Mouse (Mus musculus) hindbrain, embryonic 12.5 days (tissue): Measurements from ENCODE around the gene Slc18b1. TPM values are rescaled to one million over a fixed set of nuclear protein-coding genes. Genes with fewer than 3 reads are reported as not detected.
"Not testable (repeated sequence)": the region's sequence is repeated elsewhere in the genome, so short reads cannot be mapped to it uniquely, and the experiment has no call there.

Experiments used
- ATAC-seq: fragments of 200-750 bp; cut with Nextera tagmentation; 2 replicates; pipeline ENCODE4 v1.8.0; 2017; ENCODE audit warnings: moderate TSS enrichment; ENCODE audit not compliant: low FRiP score
- H3K27ac ChIP-seq: fragments of 300-500 bp; sonication (generic); 2 replicates; pipeline ENCODE4 v1.5.1; 2016; ENCODE audit warnings: mild to moderate bottlenecking
- H3K27me3 ChIP-seq: fragments of 300-500 bp; sonication (generic); 2 replicates; pipeline ENCODE4 v1.6.1; 2016; ENCODE audit warnings: mild to moderate bottlenecking
- H3K36me3 ChIP-seq: fragments of 300-500 bp; sonication (generic); 2 replicates; pipeline ENCODE4 v1.6.1; 2016; ENCODE audit warnings: mild to moderate bottlenecking
- H3K4me1 ChIP-seq: fragments of 300-500 bp; sonication (generic); 2 replicates; pipeline ENCODE4 v1.6.1; 2016
- H3K4me2 ChIP-seq: fragments of 300-500 bp; sonication (generic); replicated peaks from 2 replicates; pipeline ENCODE4 v1.6.1; 2016; ENCODE audit warnings: mild to moderate bottlenecking
- H3K4me3 ChIP-seq: fragments of 300-500 bp; sonication (generic); 2 replicates; pipeline ENCODE4 v1.5.1; 2016; ENCODE audit warnings: mild to moderate bottlenecking
- H3K9ac ChIP-seq: fragments of 300-500 bp; sonication (generic); 2 replicates; pipeline ENCODE4 v1.6.1; 2016; ENCODE audit warnings: mild to moderate bottlenecking, moderate library complexity
- H3K9me3 ChIP-seq: fragments of 300-500 bp; sonication (generic); replicated peaks from 2 replicates; pipeline ENCODE4 v1.6.1; 2016; ENCODE audit warnings: mild to moderate bottlenecking
- WGBS: fragments of 180-500 bp; shearing (Covaris S2); methylation state at CpG from one replicate; pipeline ENCODE4 v1.1.7; 2016; 5-methylcytosine and 5-hydroxymethylcytosine counted together
- polyA plus RNA-seq: library from polyadenylated mRNA; unstranded; fragments of >200 nt; fragmentation: Nextera tagmentation; extraction: Ambion mirVana; gene quantifications from 2 replicates; pipeline ENCODE4 v1.2.1, GENCODE M21; 2016

Slc18b1 gene
- 22.5 and 23.5 TPM in 2 replicates for polyA plus RNA-seq

DNA sequence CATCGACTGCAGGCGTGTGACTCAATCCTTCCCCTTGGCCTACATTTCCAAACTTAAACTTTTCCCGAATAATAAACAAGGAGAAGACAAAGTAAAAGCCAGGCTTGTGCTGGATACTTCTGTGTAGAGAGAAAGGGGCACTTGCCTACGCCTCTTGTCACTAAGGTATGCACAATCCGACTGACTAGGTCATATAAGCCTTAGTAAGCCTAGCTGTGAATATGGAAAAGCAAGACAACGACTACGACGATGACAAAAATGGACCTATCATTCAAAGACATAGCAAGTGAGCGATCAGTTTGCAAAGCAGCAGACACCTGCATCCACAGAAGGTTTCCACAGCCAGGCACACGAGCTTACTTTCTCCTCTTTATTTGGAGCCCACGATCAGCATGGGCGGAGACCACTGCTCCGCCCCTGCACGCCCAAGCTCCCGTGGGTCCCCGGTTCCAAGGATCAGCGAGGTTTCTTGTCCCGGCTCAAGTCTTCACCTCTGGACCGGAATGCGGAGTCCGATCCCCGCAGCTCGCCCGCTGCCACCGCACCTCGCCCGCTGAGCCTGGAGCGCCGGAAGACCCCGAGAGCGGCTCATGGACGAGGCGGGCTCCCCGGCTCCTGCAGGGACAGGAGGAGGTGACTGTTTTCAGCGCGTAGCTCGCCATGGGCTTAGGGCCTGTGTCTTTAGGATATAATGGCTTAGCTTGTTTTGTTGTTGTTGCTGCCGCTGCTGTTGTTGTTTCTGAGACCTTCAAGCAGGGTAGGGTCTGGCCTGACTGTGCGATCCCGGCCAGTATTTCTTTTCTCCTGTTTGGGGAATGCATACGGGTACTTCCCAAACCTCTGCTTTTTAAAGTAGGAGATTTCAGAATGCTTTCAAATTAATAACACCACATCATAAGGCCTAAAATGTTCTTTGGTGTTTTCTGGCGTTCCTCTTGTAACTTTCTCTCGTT, at the start of gene Slc18b1:
Gene Slc18b1, plus strand, starts transcription at position 436 of the 953 bp plus-strand sequence.
- Histone ChIP-seq H3K4me1 (peaks cover 13% of the 10 kb centered on the region; the same call in 1 of the 2 replicates), H3K4me3 (peak within 1 kb of the TSS; percentile 53), H3K27ac (peak within 1 kb of the TSS; percentile 53), H3K9me3 (no peaks in the 10 kb centered on the region), H3K36me3 (peaks cover 13% of the 10 kb centered on the region), H3K9ac (peak within 1 kb of the TSS; percentile 74), H3K27me3 (no peaks in the 10 kb centered on the region), H3K4me2 (peak within 1 kb of the TSS; percentile 70)
- peak; percentile 78 for ATAC-seq
- whole genome bisulfite sequencing: 3% methylated on average over 43 of the region's 43 CpGs

DNA sequence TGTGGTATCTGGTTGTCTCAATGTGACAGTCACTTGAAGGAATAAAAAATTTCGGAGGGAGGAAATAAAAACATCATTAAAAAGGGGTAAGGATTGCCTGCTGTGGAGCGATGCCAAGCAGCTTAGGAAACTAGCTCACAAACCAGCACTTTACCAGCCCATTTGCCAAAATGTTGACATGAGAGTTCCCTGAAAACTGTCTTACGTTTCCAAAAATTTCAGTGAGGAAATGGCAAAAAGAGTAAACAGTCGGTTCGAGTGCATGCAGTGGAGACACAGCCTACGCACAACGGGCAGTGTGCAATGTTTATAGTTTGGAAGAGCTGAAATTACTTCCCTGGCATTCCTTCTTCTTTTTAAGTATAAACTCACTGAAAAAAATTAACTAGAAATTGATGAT, 42.6 kb upstream of the Slc18b1 start:
- H3K27ac ChIP-seq: no peak overlapping the region
- no peaks in the 10 kb centered on the region for H3K4me1 ChIP-seq
- no peaks in the 10 kb centered on the region for H3K27me3 ChIP-seq
- no peaks in the 10 kb centered on the region for H3K9me3 ChIP-seq
- no peaks in the 10 kb centered on the region for H3K36me3 ChIP-seq
- no peak overlapping the region for H3K4me2 ChIP-seq
- 74% methylated on average over 7 of the region's 7 CpGs for WGBS
- no peak overlapping the region for H3K4me3 ChIP-seq
- no peak for ATAC-seq
- no peak overlapping the region for H3K9ac ChIP-seq

DNA sequence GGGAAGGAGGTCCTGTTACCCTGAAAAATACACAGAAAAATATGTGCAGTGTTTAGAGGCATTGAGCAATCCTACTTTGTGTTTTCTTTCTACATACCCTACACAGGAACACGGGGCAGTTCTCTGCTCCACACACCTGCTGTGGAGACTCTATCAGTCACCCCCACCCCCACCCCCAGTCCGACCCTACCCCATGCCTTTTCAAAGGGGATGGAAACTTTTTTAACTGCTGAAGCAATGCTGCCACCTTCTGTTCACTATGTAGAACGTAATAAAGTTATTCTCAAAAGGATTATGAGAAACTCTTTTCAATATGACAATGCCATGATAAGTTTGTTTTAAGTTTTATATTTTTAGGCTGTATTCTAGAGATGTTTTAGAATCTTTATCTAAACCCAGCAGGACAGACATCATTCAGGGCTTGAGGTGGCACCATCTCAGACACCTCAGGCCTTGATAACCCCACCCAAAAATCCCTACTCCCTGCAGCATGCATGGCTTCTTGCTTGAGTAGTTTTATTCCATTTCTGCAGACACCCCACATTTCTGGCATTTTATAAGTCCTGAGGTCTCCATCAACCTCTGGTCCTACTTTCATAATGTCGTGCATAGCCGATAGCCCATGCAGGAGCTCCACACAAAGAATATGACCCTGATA, 19.4 kb upstream of the Slc18b1 start:
- H3K4me2 ChIP-seq: no peak overlapping the region
- H3K4me3 ChIP-seq: no peak overlapping the region
- H3K27ac ChIP-seq: no peak overlapping the region
- H3K9me3 ChIP-seq: no peaks in the 10 kb centered on the region
- H3K27me3 ChIP-seq: no peaks in the 10 kb centered on the region
- H3K36me3 ChIP-seq: peaks cover 3% of the 10 kb centered on the region; the same call in 1 of the 2 replicates
- ATAC-seq: no peak; the same call in 1 of the 2 replicates
- WGBS: 39% methylated on average over 5 of the region's 5 CpGs
- H3K9ac ChIP-seq: no peak overlapping the region
- H3K4me1 ChIP-seq: 0 out of 2 replicates have a peak, but pooled peaks cover 2% of the 10 kb centered on the region

DNA sequence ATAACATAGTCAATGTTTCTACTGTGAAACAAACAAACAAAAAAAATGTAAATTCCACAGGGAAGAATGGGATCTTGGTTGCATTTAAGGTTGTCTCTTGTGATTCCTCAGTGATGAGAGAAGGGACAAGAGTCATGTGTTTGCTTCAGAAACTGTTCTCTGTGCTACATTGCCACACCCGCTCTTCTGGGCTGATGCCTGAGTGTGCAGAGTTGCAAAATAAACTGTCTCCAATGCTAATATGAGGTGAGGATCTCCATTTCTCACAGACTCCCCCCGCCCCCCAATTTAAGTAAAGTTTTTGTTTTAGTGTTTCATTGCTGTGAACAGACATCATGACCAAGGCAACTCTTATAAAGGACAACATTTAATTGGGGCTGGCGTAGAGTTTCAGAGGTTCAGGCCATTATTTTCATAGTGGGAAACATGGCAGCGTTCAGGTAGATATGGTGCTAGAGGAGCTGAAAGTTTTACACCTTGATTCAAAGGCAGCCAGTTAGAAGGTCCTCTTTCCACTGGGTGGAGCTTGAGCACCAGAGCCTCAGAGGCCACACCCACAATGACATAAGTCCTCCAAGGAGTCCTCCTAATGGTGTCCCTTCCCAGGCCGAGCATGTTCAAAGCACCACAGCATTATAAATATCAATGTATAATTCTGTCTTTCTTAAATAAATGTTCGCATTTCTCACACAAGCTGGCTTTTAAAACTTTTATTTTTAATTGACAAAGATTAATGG, 16.1 kb upstream of the Slc18b1 start:
- WGBS: 86% methylated on average over 6 of the region's 6 CpGs

DNA sequence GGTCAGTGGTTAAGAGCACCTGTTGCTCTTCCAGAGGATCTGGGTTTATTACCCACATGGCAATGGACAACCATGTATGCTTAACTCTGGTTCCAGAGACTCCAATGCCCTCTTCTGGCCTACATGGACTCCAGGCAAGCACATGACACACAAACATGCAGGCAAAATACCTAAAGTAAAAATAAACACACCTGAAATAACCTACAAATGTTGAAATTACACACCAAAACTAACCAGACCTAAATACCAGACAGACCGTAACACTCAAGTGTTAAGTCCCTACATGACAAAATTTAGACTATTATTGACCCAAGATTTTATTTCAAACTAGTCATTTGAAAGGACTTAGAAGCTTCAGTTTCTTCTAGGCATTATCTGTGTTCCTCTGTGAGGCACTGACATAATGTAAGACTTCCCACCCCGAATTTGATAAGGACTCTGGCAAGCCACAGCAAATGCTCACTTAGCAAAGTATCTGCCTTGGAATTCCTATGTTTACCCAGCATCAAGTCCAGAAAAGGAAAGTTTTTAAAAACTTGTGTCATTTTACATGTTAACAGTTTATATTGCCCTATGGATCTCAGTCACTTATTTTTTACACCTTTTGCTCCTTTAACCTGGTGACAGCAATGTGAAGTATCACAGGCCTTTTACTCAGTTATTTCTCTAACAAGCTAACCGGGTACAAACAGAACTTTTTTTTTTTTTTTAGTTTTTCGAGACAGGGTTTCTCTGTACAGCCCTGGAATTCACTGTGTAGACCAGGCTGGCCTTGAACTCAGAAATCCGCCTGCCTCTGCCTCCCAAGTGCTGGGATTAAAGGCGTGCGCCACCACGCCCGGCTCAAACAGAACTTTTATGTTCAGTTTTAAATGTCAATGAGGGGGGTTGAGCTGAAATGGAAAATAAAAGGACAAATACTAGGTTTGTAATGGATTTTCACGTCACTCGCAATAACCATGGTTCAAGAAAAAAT, 14.7 kb upstream of the Slc18b1 start:
- peaks cover 21% of the 10 kb centered on the region for H3K4me1 ChIP-seq
- no peak overlapping the region for H3K27ac ChIP-seq
- WGBS: 87% methylated on average over 11 of the region's 11 CpGs
- no peak overlapping the region for H3K9ac ChIP-seq
- peaks cover 28% of the 10 kb centered on the region for H3K36me3 ChIP-seq
- H3K27me3 ChIP-seq: no peaks in the 10 kb centered on the region
- no peak overlapping the region for H3K4me3 ChIP-seq
- no peak for ATAC-seq
- no peaks in the 10 kb centered on the region for H3K9me3 ChIP-seq
- no peak overlapping the region for H3K4me2 ChIP-seq

More for the DNA sequence above, 16.1 kb upstream of the Slc18b1 start:
- Histone ChIP-seq H3K4me3 (no peak overlapping the region), H3K27ac (no peak overlapping the region), H3K9ac (no peak overlapping the region), H3K4me1 (peaks cover 15% of the 10 kb centered on the region), H3K27me3 (no peaks in the 10 kb centered on the region), H3K9me3 (no peaks in the 10 kb centered on the region), H3K4me2 (no peak overlapping the region), H3K36me3 (peaks cover 26% of the 10 kb centered on the region)
- no peak for ATAC-seq

DNA sequence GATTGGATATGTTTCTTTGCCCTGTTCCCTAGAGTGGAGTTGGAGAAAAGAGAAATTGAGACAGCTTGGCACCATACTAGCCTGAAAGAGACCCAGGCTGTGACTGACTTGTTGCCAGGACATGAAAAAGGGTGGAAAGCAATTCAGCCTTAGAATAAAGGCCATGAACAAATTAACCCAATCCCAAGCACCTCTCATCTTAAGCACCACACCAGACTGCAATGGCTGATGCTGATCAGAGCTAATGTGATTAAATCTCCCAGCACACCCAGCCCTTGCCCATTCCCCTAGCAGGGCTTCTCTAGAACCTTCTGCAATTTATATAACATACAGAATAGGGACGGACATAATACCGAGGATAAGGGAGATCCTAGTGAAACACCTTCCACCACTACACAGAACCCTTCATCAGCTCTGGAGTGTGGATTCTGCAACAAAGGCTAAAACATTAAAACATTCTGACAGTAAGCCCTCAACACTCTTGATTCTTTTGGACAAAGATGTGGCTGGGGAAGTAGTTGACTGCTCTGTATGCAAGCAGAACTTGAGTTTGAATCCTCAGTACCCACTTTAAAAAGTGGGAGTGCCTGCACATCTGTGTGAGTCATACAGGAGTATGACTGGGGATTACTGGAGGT, 13.8 kb upstream of the Slc18b1 start:
- no peak overlapping the region for H3K9ac ChIP-seq
- H3K4me3 ChIP-seq: no peak overlapping the region
- no peak for ATAC-seq
- no peak overlapping the region for H3K4me2 ChIP-seq
- peaks cover 22% of the 10 kb centered on the region for H3K4me1 ChIP-seq
- no peaks in the 10 kb centered on the region for H3K9me3 ChIP-seq
- no peaks in the 10 kb centered on the region for H3K27me3 ChIP-seq
- no peak overlapping the region for H3K27ac ChIP-seq
- H3K36me3 ChIP-seq: peaks cover 28% of the 10 kb centered on the region
- 40% methylated on average over 2 of the region's 2 CpGs for WGBS

DNA sequence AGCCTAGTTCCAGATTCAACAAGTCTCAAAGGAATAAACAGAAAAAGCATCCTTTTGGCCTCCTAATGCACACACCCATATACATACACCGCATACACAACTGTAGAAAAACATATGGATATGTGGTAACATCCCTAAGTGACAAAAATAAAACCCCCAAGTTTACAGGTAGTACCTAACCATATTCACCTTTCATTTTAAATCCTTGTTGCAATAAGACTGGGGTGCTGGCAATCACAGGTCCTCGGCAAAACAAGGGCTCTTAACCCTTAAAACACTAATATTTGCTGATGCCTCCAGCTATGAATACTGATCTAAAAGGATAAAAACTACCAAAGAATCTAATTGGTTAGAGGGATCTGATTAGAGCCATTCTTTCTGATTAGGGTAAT, 13.3 kb upstream of the Slc18b1 start:
- Histone ChIP-seq H3K27ac (no peak overlapping the region), H3K4me2 (no peak overlapping the region), H3K36me3 (peaks cover 28% of the 10 kb centered on the region), H3K27me3 (no peaks in the 10 kb centered on the region), H3K4me3 (no peak overlapping the region), H3K9ac (no peak overlapping the region), H3K4me1 (peaks cover 24% of the 10 kb centered on the region), H3K9me3 (no peaks in the 10 kb centered on the region)
- ATAC-seq: no peak
- 30% methylated on average over 2 of the region's 2 CpGs for WGBS

DNA sequence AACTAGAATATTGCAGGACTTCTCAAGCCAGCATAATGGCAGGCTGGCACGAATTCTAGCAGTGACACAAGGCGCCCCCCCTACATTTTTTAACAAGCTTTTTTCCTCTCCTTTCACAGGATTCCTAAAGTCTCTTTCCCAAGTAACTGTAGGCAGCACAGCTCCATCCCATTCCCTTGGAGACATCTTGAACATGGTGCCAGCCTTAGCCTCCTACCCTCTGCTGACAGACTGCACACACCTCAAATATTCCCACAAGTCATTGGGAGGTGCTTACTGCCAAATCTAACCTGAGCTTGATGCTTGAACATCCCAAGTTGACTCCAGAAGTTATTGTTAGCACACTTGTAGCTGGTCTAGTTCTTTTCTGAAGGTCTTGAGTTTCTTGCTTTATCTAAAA, 12.7 kb upstream of the Slc18b1 start:
- Histone ChIP-seq H3K27me3 (no peaks in the 10 kb centered on the region), H3K9ac (no peak overlapping the region), H3K4me2 (no peak overlapping the region), H3K4me1 (peaks cover 24% of the 10 kb centered on the region), H3K36me3 (peaks cover 28% of the 10 kb centered on the region), H3K27ac (no peak overlapping the region), H3K9me3 (no peaks in the 10 kb centered on the region), H3K4me3 (no peak overlapping the region)
- no peak for ATAC-seq
- WGBS: 53% methylated on average over 2 of the region's 2 CpGs

DNA sequence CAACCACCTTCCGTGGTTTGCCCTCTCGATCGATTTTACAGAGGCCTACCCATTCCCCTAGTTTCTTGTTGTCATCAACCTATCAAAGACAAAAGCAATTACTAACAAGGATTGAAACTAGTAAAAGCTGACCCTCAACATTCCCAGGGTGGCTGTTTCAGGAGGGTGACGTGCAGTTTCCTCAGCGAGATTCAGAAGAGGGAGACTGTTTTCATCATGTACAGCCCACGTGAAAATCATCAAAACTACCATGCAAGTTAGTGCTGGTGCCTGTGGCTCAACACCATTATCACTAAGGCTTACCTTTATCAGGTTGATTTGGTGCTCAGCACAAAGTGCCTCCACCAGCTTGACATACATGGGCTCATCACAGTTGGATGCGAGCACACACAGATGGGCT, 11.2 kb upstream of the Slc18b1 start:
- peaks cover 24% of the 10 kb centered on the region for H3K4me1 ChIP-seq
- H3K9ac ChIP-seq: 0 out of 2 replicates have a peak overlapping the region, but pooled peaks have one; percentile 87
- not testable (repeated sequence) for H3K27me3 ChIP-seq, ATAC-seq, H3K9me3 ChIP-seq, H3K27ac ChIP-seq
- peak overlapping the region; percentile 74 for H3K4me3 ChIP-seq
- H3K36me3 ChIP-seq: peaks cover 28% of the 10 kb centered on the region
- H3K4me2 ChIP-seq: peak overlapping the region; percentile 87
- 51% methylated on average over 7 of the region's 7 CpGs for WGBS

DNA sequence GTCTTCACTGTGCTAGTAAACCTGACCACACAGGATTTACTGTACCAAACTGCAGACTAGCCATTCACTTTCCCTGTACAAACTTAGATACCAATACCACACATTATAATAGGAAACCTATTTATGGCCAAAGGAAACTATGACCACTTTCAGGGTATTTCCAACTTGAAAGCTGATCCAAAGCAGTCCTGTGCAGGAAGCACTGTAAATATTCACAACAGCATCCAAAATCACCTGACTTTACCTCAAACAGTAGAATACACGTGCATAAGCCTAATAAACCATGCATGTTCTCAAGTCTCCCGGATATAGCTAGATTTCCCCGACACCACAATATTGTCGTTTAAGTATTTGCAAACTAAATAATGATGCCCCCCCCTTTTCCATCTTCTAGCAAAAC, 10.7 kb upstream of the Slc18b1 start:
- WGBS: under 1% methylated on average over 4 of the region's 4 CpGs

DNA sequence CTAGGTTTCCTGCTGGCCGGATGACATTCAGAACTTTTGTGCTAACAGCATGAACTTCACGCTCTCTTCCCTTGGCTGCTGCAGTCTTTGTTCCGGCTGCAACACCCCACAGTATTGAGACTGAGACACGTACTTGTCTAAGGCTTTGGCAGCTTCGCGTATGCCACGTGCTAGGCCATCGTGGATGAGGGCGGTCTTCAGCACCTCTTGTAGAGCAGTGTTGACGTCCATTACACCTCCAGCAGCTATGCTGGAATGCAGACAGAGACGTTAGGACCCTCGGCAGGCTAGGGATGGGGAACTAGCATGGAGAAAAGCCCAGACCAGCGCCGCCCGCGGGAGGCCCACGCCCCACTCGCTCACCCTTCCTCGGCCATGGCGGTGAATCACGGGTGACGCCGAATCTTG, 10.2 kb upstream of the Slc18b1 start:
- H3K27me3 ChIP-seq, H3K9me3 ChIP-seq: not testable (repeated sequence)
- peak overlapping the region; percentile 87 for H3K9ac ChIP-seq
- peaks cover 25% of the 10 kb centered on the region for H3K36me3 ChIP-seq
- peak overlapping the region; percentile 87 for H3K4me2 ChIP-seq
- peak; percentile 66 for ATAC-seq
- H3K4me3 ChIP-seq: peak overlapping the region; percentile 74
- under 1% methylated on average over 23 of the region's 23 CpGs for WGBS
- peak overlapping the region; percentile 18 for H3K27ac ChIP-seq
- peaks cover 24% of the 10 kb centered on the region for H3K4me1 ChIP-seq

More for the DNA sequence above, 10.7 kb upstream of the Slc18b1 start:
- Histone ChIP-seq H3K4me3 (peak overlapping the region; percentile 74), H3K27ac (no peak overlapping the region), H3K4me1 (peaks cover 24% of the 10 kb centered on the region), H3K36me3 (peaks cover 28% of the 10 kb centered on the region), H3K27me3 (no peaks in the 10 kb centered on the region), H3K4me2 (peak overlapping the region; percentile 87), H3K9me3 (no peaks in the 10 kb centered on the region), H3K9ac (peak overlapping the region; percentile 87)
- ATAC-seq: no peak
